Mouse (Mus musculus): ENCODE measurements at regions not wholly inside any gene's neighbourhood (a gene's known extent, or its start where the extent isn't known, plus 50 kb on each side); places are given as distances from the start of the nearest gene placed in this dataset.

DNA sequence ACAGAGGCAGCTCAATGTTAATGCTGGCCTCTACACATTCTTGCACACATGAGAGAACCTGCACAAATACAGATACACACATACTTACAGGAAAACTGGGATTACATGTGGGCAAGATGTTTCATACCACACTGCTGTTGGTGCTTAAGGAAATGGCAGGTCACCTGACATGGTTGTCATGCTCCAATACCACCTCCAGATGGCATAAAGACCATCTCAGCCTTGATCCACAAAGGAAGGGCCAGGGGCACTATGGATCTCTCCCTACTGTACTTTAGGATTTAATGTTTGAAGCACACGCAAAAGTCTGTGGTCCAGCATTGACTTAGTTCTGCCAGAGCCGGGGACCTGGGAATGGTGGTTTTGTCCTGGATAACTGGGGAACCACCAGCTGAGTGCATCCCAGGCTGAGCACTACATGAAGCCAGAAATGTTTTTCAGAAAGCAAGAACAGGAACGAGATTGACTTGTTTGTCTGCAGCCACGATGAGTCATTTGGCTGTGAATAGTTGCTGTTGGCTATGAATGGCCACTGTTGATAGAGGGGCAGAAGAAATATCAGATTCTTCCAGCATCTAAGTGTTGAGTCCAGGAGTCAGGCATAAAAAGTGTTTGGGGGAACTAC lies 176.0 kb upstream of the Pabpc6 start:
- no peak for DNase-seq

- DNase-seq = no peak
Observed at GRCm38 (mm10) chr17:9841103-9841502, 171.6 kb upstream of the Pabpc6 start.

DNA sequence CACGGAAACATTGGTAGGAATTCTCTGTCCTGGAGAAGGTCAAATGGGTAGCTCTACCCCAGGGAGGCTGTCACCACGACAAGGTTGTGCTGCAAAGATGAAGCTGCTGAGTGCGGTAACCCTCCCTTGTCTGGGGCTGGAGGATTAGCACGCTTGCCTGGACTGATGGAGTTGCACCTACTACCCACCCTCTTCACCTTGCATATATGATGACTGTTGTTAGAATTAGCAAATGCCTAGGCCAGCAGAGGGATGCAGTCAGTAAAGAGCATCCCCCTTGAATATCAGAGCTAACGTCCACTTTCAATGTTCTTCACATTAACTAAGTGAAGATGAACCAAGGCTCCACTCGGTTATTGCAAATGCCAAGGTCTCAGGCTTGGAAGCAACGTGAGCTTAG lies 169.7 kb upstream of the Pabpc6 start:
- DNase-seq = no peak

- DNase-seq = no peak
Observed at GRCm38 (mm10) chr17:9836995-9837842, 167.7 kb upstream of the Pabpc6 start.

DNA sequence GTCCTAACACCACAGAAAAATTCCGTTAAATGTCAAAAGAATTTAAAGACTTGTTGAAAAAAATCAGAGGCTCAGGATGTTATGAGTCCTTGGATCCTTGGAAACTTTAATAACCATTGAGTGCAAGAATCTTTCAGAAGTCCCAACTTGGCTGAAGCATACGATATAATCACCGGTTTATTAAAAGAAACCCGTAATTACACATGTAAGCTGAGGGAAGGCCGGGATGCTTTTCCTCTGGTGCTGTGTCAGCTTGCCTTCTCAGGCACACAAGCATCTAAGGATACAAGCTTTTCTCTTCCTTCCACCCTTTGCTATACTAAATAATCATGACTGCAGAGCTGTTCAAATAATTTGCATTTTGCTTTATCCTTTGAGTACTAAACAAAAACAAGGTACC lies 160.4 kb upstream of the Pabpc6 start:
- no peak for DNase-seq

GRCm38 (mm10) chr17:9821358-9821757 lies 151.8 kb upstream of the Pabpc6 start:
- DNase-seq = no peak

- DNase-seq = no peak
Observed at GRCm38 (mm10) chr17:9817056-9817455, 147.5 kb upstream of the Pabpc6 start.

GRCm38 (mm10) chr17:9797069-9797468 lies 127.6 kb upstream of the Pabpc6 start:
- no peak for DNase-seq

DNA sequence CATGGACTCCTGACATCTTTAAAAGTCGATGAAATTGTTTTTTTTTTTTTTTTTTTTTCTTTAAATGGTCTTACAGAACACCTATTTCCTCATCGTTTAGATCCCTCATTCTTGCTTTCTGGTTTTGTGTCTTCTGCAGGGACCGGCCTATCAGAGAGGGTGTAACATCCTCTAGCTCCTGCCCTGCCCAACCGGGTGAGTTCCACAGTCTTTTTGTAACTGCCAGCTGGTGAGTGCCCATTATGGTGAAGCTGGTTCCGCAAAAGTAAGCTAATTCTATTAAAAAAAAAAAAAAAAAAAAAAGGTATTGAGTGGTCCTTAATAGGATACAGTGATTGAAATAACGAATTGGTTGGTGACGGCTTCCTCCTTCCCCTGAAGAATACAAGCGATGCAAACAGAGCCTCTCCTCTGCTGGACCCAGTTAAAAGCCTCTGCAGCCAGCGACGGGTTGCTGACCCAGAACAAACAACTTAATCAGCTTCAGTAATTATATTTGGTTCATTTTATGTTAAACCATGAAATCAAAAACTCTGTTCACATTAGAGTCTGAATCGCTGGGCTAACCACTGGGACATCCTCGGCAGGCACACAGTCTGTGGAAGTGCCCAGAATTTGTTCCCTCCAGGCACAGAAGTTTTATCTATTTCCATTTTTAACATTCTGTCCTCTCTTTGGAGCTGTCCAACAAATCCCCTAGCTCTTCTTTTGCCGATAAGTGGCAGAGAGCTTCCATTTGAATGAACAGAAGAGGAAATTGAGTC lies 126.9 kb upstream of the Pabpc6 start:
- no peak for DNase-seq

DNA sequence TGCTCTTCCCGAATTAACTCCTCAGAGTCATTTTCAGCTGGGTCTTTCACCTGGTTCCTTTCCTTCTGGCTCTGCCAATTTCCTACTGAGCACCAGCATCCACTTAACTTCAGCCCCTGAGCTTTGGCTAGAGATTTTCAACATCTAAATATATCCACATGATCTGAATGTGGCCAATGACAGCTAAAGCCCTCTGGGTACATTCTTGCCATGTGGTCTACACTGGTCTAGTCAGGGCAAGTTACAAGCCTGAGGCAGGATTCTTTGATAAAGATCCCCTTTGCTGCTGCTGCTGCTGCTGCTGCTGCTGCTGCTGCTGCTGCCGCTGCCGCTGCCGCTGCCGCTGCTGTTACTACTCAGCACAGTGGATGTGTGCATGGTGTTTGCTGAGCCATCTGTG lies 109.3 kb upstream of the Pabpc6 start:
- DNase-seq = no peak

- no peak for DNase-seq
Observed at GRCm38 (mm10) chr17:9777165-9777564, 107.6 kb upstream of the Pabpc6 start.

DNA sequence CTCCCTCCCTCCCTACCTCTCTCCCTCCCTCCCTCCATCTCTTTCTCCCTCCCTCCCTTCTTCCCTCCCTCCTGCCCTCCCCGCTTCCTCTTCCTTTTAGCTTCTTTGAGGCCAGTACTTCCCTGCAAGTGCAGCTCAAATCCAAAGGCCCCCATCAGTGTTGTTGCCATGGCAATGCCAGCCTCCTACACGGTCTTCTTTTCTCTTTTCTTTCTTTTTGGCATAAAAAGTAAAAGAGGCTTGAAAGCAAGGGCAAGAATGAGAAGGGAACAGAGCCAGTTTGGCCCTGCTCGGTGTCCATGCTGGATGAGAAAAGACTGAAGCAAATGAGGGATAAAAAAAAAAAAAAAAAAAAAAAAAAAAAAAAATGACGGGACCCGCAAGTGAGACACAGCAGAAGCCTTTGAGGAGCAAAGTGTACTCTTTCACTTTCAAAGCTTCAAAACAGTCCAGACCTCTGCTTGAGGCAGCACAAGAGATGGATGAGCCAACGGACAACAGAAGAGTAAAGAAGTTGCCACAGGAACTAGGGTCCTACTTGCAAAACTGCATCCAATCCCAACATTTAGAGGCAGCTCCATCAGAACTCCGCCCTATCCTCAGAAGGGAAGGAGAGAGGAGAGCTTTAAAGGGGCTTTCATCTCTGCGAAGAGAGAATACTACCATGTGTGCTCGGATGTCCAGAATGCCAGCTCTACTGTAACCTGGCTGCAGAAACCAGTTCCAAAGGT lies 106.9 kb upstream of the Pabpc6 start:
- DNase-seq = no peak

DNA sequence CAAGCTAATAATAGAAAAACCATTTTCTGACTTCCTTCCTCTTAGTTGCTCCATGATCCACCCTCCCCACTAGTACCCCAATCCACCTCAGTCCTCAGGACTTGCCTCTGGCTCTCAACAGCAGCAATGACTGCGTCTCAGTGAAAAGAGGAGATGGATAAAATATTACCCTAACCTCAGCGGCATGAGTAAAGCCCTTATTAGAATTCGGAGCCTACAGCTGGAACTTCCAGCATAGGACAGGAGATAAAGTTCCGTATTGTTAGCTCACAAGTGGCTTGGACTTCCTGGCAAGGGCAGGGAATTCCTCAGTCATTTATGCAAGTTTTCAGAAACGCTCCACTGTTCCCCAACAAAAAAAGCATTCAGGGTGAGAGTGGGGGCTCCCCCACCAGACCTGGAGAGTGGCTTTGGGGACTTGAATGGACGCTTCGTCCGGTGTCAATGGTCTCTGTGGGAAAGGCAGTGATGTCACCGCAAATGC lies 106.2 kb upstream of the Pabpc6 start:
- no peak for DNase-seq

GRCm38 (mm10) chr17:9774740-9775629 lies 105.5 kb upstream of the Pabpc6 start:
- no peak for DNase-seq

DNA sequence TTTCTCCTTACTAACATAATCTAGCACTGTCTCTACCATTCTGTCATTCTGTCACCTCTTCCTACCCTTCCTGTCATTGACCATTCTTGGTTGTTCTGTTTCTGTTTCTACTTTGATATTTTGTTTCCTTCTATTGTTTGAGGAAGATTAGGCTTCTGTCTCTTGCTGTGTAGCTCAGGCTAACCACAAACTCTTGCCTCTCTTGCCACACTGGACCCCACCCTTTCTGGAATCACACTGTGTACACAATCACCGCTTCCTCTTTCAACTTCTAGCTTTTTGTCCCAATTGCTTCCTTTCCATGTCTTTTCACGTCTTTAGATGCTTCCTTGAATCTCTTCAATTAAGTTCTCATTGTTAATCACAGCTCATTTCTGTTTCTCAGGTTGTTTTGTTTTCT lies 104.2 kb upstream of the Pabpc6 start:
- DNase-seq = no peak

GRCm38 (mm10) chr17:9768275-9768674 lies 98.8 kb upstream of the Pabpc6 start:
- DNase-seq = no peak

DNA sequence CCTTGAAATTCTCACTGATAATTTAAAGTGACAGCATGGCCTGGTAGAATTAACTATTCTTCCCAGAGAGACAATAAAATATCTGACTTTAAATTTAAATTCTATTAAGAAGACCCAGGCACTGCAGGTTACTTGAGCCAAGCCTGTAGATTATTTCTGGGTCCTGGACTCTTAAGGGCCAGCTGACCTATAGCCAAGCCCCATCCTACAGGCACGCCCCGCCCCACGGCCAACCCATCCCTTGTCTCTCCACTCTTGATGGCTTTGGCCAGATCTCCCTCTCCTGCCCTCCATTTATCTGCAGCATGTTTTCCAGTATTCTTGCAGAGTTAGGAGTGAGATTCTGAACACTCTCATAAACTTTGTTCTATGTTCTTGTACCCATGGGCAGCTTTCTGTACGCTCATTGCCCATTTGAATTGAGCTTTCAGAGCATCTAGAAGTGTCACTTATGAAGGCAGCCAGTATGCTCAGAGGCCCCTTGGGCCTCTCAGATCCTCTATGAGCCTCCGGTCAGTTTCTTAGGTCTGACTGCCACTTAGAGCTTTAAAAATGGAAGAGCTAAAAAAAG lies 96.2 kb upstream of the Pabpc6 start:
- DNase-seq = no peak

DNA sequence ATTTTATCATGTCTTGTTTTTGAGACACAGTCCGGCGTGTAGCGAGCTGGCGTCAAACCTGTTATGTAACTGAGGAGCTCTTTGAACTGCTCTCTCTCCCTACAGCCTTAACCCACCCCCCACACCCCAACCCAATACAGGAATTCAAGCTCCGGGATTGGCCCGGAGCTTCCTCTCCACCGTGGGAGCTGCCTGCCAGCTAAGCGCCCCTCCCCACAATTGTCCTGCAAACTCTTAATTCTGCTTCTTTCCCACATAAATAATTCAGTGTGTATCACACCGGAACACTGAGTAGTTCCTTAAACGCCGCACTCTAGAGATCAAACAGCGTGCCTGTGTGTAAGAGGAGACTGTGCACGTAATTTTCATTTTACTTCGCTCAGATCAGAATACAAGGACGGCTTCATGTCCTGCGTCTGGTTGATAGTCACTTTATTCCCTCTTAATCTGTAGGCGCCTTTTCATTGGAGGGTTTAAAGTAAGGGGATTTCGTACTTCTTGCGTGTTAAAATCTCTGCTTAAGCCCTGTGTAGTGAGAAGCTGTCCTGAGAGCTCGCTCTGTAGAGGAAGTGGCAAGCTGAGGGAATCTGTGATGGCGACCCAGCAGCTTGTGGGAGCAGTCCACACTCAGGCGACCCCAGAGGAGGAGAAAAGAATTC lies 95.3 kb upstream of the Pabpc6 start:
- no peak for DNase-seq

DNA sequence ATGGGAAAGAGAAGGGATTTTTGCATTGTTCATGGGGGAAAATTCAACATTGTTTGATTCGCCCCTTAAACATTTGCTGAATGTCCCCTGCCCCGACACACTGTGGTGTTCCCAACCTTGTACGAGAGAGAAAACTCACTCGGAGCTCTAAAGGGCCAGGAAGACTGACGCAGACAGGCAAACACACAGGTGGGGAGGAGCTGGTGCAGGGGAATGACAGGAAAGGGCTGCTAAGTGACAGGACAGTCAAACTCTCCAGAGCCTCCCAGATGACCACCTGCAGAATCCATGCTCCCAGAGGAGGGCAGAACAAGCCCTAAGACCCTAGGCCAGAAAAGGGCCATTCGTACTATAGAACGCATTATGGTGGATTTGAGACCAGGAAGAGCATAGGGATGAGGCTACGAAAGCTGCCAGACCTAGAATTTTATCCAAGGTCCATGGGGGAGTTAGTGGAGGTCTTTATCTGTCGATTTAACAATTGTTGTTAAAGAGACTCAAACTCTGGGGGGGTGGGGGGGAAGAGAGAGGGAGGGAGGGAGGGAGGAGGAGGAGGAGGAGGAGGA lies 94.6 kb upstream of the Pabpc6 start:
- DNase-seq = no peak

GRCm38 (mm10) chr17:9763110-9763509 lies 93.6 kb upstream of the Pabpc6 start:
- DNase-seq = no peak

DNA sequence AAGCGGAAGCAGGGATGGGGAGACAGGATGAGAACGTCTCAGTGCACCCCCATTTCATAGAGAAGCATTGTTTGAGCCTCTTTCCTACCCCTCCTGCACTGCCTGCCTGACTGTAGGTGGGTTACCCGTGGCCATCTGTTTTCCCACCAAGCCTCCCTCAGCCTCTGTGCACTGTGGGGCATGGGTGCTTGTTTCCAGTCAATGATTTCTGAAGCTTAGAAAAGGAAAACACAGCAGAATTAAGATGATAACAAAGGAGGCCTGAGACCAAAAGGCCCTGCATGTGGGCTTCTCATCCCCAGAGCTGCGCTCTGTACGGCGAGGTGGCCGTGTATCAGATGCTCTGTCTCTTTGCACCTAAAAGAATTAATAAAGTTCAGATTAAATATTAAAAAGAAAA lies 92.9 kb upstream of the Pabpc6 start:
- no peak for DNase-seq
